Mouse (Mus musculus) heart, embryonic 11.5 days (tissue): Measurements from ENCODE around the gene Tmppe. TPM values are rescaled to one million over a fixed set of nuclear protein-coding genes. Genes with fewer than 3 reads are reported as not detected.

Experiments
- ATAC-seq: fragments of 200-750 bp; cut with Nextera tagmentation; replicated peaks from 2 replicates; pipeline ENCODE4 v1.8.0; 2017; ENCODE audit warnings: moderate library complexity; ENCODE audit not compliant: insufficient number of reproducible peaks, low FRiP score, low TSS enrichment
- H3K27ac ChIP-seq: fragments of 300-500 bp; sonication (generic); 2 replicates; pipeline ENCODE4 v1.5.1; 2014; ENCODE audit warnings: mild to moderate bottlenecking, low read depth, low read length
- H3K27me3 ChIP-seq: fragments of 300-500 bp; sonication (generic); 2 replicates; pipeline ENCODE4 v1.6.1; 2014; ENCODE audit warnings: mild to moderate bottlenecking, low read length, mixed read lengths; ENCODE audit not compliant: control insufficient read depth, insufficient read depth
- H3K36me3 ChIP-seq: fragments of 300-500 bp; sonication (generic); 2 replicates; pipeline ENCODE4 v1.6.1; 2014; ENCODE audit warnings: mild to moderate bottlenecking, low read length, moderate library complexity, mixed read lengths; ENCODE audit not compliant: control insufficient read depth, insufficient read depth
- H3K4me1 ChIP-seq: fragments of 300-500 bp; sonication (generic); 2 replicates; pipeline ENCODE4 v1.6.1; 2014; ENCODE audit warnings: low read length; ENCODE audit not compliant: control insufficient read depth, insufficient read depth
- H3K4me2 ChIP-seq: fragments of 300-500 bp; sonication (generic); 2 replicates; pipeline ENCODE4 v1.6.1; 2014; ENCODE audit warnings: mild to moderate bottlenecking, moderate library complexity
- H3K4me3 ChIP-seq: fragments of 300-500 bp; sonication (generic); 2 replicates; pipeline ENCODE4 v1.5.1; 2014; ENCODE audit warnings: low read depth, low read length
- H3K9ac ChIP-seq: fragments of 300-500 bp; sonication (generic); 2 replicates; pipeline ENCODE4 v1.6.1; 2014; ENCODE audit warnings: mild to moderate bottlenecking, low read depth, low read length, moderate library complexity
- H3K9me3 ChIP-seq: fragments of 300-500 bp; sonication (generic); replicated peaks from 2 replicates; pipeline ENCODE4 v1.6.1; 2016; ENCODE audit warnings: low read length; ENCODE audit not compliant: control insufficient read depth
- WGBS: fragments of 180-500 bp; shearing (Covaris S2); extraction: QIAGEN DNeasy Blood & Tissue Kit; methylation state at CpG from one replicate; pipeline ENCODE4 v1.1.7; 2014; ENCODE audit not compliant: insufficient replicate concordance; 5-methylcytosine and 5-hydroxymethylcytosine counted together
- polyA plus RNA-seq: library from polyadenylated mRNA; unstranded; fragments of >200 nt; fragmentation: Nextera tagmentation; extraction: Ambion mirVana; gene quantifications from 2 replicates; pipeline ENCODE4 v1.2.1, GENCODE M21; 2014

The Tmppe gene
- polyA plus RNA-seq, 1 experiment from 2014 or later: 4.3 TPM

- H3K9me3 ChIP-seq: no peaks in the 10 kb centered on the region
- no peak overlapping the region for H3K4me2 ChIP-seq
- no peak overlapping the region for H3K4me3 ChIP-seq
- H3K36me3 ChIP-seq: peaks cover 23% of the 10 kb centered on the region
- H3K27me3 ChIP-seq: no peaks in the 10 kb centered on the region
- H3K4me1 ChIP-seq: no peaks in the 10 kb centered on the region; the same call in 1 of the 2 replicates
- ATAC-seq: no peak
- 94% methylated on average over 11 of the region's 11 CpGs for WGBS
- no peak overlapping the region for H3K27ac ChIP-seq
- H3K9ac ChIP-seq: no peak overlapping the region
Measured at GRCm38 (mm10) chr9:114410313-114410862, 9.5 kb downstream of the Tmppe start.

DNA sequence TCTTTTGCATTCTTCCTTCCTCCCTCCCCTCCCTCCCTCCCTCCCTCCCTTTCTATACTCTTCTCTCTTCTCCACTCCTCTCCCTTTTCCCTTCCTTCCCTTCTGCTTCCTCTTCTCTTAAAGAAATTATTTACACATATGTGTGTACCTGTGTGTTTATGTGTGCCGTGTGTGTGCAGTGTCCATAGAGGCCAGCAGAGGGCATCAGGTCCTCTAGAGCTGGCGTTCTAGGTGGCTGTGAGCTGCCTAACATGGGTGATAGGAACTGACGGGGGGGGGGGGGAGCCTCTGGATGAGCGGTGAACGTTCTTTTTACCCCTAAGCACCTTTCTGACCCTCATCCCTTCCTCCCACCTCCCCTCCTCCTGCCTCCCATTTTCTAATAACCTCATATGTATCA is 10.4 kb downstream of the Tmppe start:
- Histone ChIP-seq H3K36me3 (peaks cover 16% of the 10 kb centered on the region), H3K9ac (no peak overlapping the region), H3K27me3 (no peaks in the 10 kb centered on the region), H3K4me2 (no peak overlapping the region), H3K4me1 (no peaks in the 10 kb centered on the region; the same call in 1 of the 2 replicates), H3K27ac (no peak overlapping the region), H3K9me3 (no peaks in the 10 kb centered on the region), H3K4me3 (no peak overlapping the region)
- 83% methylated on average over 5 of the region's 5 CpGs for WGBS
- no peak for ATAC-seq

DNA sequence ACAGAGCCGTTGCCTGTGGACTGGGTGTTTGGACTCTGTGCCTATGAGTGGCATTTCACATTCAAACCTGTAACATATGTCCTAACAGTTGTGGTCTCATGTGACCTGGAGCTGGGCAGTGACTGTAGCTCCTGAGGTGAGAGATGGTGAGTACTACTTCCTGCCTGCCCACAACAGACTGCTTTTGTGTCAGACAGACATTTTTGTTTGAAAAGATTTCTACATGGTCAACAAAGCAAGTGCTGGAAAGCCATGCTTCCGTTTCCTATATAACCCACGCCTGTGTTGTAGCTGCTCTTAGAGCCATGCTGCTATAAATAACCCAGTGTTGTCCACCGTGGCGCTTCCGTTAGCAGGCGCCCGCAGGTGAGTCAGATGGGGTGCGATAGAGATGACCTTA is 11.5 kb downstream of the Tmppe start:
- peaks cover 11% of the 10 kb centered on the region for H3K36me3 ChIP-seq

DNA sequence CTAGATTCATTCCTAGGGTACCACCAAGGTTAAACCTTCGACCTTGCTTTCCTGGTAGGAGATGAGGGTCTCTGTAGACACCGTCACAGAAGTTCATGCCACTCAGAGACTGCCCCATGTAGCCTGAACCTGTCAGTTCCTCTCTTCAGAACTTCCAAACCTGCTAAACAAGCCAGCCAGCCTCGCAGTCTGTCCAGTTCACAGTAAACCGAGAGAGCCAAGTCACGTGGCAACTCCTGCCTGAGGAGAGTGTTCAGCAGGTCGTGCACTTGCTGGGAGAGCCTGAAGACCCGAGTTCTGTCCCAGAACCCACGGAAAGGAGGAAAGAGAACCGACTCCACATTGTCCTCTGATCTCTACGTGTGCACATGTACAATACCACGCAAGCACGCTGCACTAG is 13.0 kb downstream of the Tmppe start:
- H3K4me1 ChIP-seq: no peaks in the 10 kb centered on the region; the same call in 1 of the 2 replicates
- H3K4me2 ChIP-seq: no peak overlapping the region
- H3K4me3 ChIP-seq: no peak overlapping the region
- H3K36me3 ChIP-seq: peaks cover 5% of the 10 kb centered on the region
- no peak overlapping the region for H3K9ac ChIP-seq
- no peak for ATAC-seq
- no peak overlapping the region for H3K27ac ChIP-seq
- no peaks in the 10 kb centered on the region for H3K9me3 ChIP-seq
- 84% methylated on average over 12 of the region's 12 CpGs for WGBS
- H3K27me3 ChIP-seq: no peaks in the 10 kb centered on the region

More for the DNA sequence above, 11.5 kb downstream of the Tmppe start:
- Histone ChIP-seq H3K27me3 (no peaks in the 10 kb centered on the region), H3K27ac (no peak overlapping the region), H3K4me3 (no peak overlapping the region), H3K4me1 (no peaks in the 10 kb centered on the region; the same call in 1 of the 2 replicates), H3K9ac (no peak overlapping the region), H3K4me2 (0 out of 2 replicates have a peak overlapping the region, but pooled peaks have one; percentile 2), H3K9me3 (no peaks in the 10 kb centered on the region)
- no peak for ATAC-seq
- 69% methylated on average over 9 of the region's 9 CpGs for WGBS

DNA sequence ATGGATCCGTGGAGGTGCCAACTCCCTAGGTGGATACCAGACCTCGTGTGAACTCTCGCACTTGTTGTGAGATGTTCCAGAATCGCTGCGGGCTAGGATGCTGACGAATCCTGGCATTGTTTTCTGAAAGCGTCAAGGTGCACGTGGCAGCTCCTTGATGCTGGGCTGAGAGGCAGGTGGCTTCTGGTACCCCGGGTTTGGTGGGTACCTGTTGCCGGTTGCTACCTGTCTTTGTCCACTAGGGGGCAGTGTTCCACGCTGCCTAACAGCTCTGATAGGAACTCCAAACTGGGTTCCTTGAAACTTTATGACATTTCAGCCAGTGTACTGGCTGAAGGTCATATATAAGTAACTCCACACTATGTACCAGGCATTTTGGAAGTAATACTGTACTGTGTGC is 14.8 kb downstream of the Tmppe start:
- no peak overlapping the region for H3K9ac ChIP-seq
- no peak overlapping the region for H3K4me2 ChIP-seq
- WGBS: 18% methylated on average over 11 of the region's 11 CpGs
- no peaks in the 10 kb centered on the region for H3K27me3 ChIP-seq
- no peak for ATAC-seq
- no peaks in the 10 kb centered on the region for H3K9me3 ChIP-seq
- no peak overlapping the region for H3K4me3 ChIP-seq
- no peaks in the 10 kb centered on the region; the same call in 1 of the 2 replicates for H3K4me1 ChIP-seq
- no peak overlapping the region for H3K27ac ChIP-seq
- no peaks in the 10 kb centered on the region; the same call in 1 of the 2 replicates for H3K36me3 ChIP-seq

- H3K9ac ChIP-seq: no peak overlapping the region
- no peaks in the 10 kb centered on the region for H3K27me3 ChIP-seq
- peaks cover 2% of the 10 kb centered on the region; the same call in 1 of the 2 replicates for H3K36me3 ChIP-seq
- H3K4me1 ChIP-seq: no peaks in the 10 kb centered on the region; the same call in 1 of the 2 replicates
- ATAC-seq: no peak
- no peak overlapping the region for H3K4me2 ChIP-seq
- no peak overlapping the region for H3K4me3 ChIP-seq
- H3K27ac ChIP-seq: no peak overlapping the region
- WGBS: 88% methylated on average over 21 of the region's 21 CpGs
- no peaks in the 10 kb centered on the region for H3K9me3 ChIP-seq
Measured at GRCm38 (mm10) chr9:114416646-114417517, 16.0 kb downstream of the Tmppe start.

GRCm38 (mm10) chr9:114418187-114418586 is 17.3 kb downstream of the Tmppe start:
- Histone ChIP-seq H3K4me3 (no peak overlapping the region), H3K27ac (no peak overlapping the region), H3K9ac (no peak overlapping the region), H3K27me3 (no peaks in the 10 kb centered on the region), H3K9me3 (no peaks in the 10 kb centered on the region), H3K4me2 (no peak overlapping the region), H3K36me3 (peaks cover 2% of the 10 kb centered on the region; the same call in 1 of the 2 replicates), H3K4me1 (no peaks in the 10 kb centered on the region)
- WGBS: 91% methylated on average over 7 of the region's 7 CpGs
- no peak for ATAC-seq

DNA sequence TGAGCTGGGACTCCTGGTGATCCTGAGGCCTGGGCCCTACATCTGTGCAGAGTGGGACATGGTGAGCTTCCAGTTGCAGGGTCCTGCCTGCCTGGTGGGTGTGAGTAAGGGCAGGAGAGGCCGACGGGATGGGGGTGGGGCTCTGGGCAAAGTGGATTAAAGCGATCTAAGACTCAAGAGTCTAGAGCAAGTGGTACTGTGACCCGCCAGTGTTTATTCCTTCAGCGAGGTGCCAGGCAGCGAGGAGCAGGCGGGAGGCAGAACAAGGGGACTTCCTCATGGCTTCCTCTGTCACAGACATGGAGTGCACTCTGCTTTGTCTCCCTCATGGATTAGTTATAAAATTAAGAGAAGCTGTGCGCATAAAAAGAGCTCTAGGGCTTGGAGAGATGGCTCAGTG is 19.5 kb downstream of the Tmppe start:
- WGBS: 63% methylated on average over 8 of the region's 8 CpGs
- Histone ChIP-seq H3K36me3 (peaks cover 7% of the 10 kb centered on the region), H3K4me2 (no peak overlapping the region), H3K4me3 (no peak overlapping the region), H3K27me3 (no peaks in the 10 kb centered on the region), H3K9me3 (peaks cover 4% of the 10 kb centered on the region; the same call in 1 of the 2 replicates), H3K27ac (no peak overlapping the region), H3K4me1 (no peaks in the 10 kb centered on the region), H3K9ac (no peak overlapping the region)
- no peak for ATAC-seq
